Mouse (Mus musculus) mouse embryonic stem cell (cell line): Measurements from ENCODE around the gene 2610528J11Rik.
"Not testable (repeated sequence)": the region's sequence is repeated elsewhere in the genome, so short reads cannot be mapped to it uniquely, and the experiment has no call there.

Source experiments
- in situ Hi-C, 2 experiments: fragments of 300-500 bp; cut with MboI; formaldehyde crosslinking; loops; 1 replicate in 1 of 2; 3 replicates in 1 of 2; pipeline ENCODE4 v1.14.3; 2019 to 2020; ENCODE audit warnings: low sequenced_read_pairs in 2 of 2, low pct_unique_long_range_greater_than_20kb in 1 of 2, mixed read lengths in 1 of 2; ENCODE audit not compliant: unreplicated experiment in 1 of 2

Gene 2610528J11Rik

DNA sequence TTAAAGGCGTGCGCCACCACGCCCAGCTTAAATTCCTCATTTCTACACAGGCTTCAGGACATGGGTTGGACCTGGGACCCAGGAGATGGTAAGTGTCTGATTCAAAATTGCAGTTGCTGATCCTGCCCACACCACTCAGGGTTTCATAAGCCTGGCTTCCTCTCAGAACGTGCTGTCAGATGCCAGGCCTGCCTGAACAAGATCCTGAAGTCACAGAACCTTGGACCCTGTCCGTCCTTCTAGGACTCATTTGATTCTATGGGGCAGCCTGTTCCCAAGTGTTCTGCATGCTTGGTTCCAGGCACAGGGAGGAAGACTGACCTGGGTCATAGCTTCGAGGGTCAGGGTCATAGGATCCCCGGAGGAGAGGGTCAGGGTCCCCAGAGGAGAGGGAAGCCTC, 6.8 kb downstream of the 2610528J11Rik start:
- in situ Hi-C loops, result no loop called here

DNA sequence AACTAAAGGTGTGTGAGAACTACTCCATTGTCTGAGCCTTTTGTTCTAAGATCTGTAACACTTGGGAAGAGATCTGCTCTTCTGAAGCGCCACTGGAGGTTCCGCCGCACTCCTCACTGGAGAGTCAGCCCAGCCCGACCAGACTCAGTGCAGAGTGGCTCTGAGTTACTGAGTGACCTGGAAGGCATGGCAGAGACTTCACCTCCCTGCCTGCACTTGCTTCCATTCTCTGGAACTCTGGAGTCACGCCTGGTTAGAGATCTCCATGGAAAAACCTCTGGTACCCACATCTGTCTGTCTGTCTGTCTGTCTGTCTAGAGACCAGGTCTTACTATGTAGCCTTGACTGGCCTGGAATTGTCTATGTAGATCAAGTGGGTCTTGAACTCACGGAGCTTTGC, 8.8 kb downstream of the 2610528J11Rik start:
- in situ Hi-C loops, result no loop called here

DNA sequence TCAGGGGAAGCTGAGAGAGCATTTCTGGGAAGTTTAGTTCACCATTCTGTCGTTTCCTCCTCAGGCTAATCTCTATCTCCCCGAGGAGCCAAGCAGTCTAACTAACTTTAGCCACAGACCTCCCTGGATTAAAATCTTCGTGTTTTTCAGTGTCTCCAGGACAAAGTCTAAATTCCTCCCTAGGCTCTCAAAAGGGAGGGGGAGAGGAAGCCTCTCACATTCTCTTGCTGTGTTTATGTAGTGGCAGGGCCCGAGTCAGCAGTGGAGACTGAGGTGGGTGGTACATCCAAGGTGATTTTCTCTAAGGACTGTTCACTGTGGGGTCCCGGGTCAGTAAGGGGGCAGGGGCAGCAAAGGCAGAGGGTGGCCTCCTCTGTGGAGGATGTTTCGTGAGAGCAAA, 11.0 kb downstream of the 2610528J11Rik start:
- in situ Hi-C loops, result no loop called here

DNA sequence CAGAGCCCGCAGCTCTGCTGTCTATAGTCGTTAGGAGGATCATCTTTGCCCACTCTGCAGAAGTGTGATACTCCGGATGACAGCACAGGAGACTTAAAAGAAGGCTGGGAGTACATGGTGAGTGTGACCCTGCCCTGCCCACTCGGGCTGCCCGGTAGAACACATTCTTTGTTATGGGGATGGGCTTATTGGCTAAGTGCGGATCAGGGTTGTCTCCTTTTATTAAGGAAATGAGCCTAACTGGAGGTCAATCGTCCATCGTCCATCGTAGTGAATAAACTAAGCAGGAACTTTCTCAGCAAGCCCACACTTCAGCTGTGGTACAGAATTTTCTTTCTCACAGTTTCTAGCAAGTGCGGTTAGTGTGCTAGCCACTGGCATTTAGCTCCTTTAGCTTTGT, 13.1 kb downstream of the 2610528J11Rik start:
- in situ Hi-C loops, result no loop called here

DNA sequence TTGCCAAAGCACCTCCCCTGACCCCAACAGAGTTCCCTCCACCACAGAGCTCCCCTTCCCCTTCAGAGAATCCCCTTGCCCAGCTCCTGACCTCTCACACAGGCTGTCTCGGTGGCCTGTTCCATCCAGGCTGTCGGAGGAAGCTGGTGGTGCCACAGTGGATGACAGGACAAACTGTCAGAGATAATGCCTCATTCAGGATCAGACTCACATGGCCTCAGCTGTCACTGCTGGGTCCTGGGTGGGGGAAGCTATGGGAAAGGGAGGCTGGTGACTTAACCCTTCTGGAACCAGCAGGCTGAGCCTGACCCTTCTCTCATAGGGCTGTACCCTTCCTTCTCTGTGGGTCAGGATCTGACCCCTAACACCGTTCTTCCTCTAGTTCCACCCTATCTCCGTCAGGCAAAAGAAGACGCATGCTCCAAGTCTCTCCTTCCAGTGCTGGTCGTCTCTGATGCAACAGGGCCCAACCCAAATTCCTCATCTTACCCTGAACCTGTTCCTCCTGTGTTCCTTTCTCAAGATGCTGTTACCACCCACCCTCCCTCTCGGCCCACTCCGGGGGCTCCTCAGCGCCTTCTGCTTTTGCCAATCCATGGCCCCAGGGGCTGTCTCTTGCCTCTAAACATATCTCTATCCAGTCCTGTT, 15.8 kb downstream of the 2610528J11Rik start:
- in situ Hi-C loops, result no loop called here

DNA sequence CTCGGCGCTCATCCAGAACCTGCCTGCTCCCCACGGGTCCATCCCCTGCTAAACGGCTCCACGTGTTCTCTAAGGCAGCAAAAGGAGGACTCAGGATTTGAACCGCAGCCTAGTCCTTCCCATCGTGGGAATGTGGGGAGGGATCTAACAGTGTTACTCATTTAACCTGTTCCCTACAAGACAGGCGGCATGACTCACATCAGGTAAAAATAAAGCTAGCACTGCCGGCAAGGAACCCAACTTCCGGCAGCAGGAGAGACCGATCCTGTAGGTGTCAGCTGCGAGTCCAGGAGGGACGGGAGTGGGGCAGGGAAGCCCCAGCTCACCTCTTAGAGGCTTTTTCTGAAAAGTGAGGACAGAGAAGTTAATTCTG, 16.3 kb downstream of the 2610528J11Rik start:
- in situ Hi-C loops, result no loop called here

DNA sequence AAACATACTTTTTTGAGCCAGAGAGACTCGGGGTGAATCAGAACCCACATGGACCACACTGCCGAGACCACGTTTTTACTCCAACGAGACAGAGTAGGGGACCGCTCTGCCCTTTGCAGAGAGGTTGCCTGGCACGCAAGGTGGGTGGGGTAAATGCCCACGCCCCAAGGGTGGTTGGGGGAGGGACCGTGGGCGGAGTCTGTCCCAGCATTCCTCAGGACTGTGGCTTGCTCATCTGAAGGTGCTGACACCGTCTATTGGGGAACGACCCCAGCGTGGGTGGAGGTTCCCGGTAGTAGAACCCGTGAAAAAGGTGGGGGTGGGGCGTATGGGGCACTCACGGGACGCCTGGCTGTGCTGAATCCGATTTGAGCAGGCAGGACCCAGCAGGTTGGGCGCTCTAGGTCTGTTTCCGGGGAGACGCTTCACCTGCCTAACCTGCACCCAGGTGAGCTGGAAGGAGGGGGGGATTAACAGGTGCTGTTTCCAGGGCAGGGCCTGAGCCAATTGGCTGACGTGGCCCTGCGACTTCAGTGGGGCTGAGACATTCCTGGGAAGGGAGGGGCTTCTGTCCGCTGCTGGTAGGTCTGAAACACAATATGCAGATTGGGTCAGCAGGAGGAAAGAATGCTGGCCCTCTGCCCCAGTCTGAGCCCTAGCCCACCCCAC, 16.9 kb downstream of the 2610528J11Rik start, which contains the start of gene Tmem125:
Tmem125 (minus strand) TSS at position 453 of the 669 bp plus-strand sequence.
- in situ Hi-C loops, result no loop called here

DNA sequence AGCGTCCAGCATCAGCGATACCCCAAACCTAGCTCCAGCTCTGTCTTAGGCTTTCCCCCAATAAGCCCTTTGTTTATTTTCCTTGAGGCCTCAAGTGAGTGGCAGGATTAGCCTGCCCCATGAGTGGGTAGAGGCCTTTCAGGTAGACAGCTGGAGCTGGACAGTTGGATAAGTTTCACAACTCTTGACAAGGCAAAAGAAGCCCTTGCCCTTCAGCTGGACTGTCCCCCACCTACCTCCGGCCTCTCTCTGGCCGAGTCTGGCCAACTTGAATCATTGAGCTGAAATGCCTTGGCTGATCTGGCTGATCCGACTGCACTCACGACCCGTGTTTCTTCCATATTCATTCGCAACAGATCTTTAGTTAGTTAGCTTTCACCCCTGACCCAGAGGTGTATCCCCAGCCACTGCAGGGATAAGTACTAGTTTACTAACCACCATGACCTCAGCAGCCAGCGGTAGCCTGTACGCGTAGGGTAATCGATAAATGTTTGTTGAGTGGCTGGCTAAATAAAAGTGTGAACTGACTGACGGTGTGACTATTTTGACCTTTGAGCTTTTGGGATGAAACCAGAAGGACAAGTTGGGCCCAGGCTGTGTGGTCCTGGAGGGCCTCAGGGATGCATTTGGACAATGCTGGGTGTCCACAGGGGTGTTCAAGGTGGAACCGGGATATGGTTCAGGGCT, 17.8 kb downstream of the 2610528J11Rik start:
- in situ Hi-C loops, result no loop called here

DNA sequence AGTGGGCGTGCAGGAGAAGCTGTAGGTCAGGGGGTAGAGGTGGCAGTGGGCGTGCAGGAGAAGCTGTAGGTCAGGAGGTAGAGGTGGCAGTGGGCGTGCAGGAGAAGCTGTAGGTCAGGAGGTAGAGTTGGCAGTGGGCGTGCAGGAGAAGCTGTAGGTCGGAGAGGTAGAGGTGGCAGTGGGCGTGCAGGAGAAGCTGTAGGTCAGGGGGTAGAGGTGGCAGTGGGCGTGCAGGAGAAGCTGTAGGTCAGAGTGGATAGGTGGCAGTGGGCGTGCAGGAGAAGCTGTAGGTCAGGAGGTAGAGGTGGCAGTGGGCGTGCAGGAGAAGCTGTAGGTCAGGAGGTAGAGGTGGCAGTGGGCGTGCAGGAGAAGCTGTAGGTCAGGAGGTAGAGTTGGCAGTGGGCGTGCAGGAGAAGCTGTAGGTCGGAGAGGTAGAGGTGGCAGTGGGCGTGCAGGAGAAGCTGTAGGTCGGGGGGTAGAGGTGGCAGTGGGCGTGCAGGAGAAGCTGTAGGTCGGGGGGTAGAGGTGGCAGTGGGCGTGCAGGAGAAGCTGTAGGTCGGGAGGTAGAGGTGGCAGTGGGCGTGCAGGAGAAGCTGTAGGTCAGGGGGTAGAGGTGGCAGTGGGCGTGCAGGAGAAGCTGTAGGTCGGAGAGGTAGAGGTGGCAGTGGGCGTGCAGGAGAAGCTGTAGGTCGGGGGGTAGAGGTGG, 20.8 kb downstream of the 2610528J11Rik start:
- in situ Hi-C loops, result not testable (repeated sequence)

DNA sequence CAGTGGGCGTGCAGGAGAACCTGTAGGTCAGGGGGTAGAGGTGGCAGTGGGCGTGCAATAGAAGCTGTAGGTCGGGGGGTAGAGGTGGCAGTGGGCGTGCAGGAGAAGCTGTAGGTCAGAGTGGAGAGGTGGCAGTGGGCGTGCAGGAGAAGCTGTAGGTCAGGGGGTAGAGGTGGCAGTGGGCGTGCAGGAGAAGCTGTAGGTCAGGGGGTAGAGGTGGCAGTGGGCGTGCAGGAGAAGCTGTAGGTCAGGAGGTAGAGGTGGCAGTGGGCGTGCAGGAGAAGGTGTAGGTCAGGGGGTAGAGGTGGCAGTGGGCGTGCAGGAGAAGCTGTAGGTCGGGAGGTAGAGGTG, 21.3 kb downstream of the 2610528J11Rik start:
- in situ Hi-C loops, result not testable (repeated sequence)

DNA sequence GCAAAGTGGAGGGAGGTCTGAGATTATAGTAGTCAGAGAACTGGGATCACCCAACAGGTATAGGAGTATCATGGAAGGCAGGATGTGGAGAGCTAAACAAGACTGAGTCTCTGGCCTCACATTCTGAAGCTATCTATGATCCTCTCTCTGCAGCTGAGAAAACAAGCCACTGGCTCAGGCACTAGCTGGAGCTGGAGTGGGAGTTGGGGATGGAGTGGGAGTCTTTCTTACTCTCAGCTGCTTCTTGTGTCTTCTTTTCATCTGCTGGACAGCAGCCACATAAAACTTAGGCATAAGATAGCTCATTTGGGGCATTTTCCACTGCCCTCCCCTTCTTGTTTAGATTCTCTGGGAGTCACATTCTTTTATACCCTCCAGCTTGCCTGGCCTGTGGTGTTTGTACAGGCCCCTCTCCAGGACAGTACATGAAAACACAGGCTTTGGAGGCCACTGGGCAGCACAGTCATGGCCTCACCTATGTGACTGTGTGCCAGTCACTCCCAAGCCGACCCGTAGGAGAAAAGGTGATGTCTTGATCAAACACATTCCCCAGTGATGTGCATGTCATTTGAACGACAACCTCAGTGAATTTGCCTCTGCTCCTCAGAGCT, 26.3 kb downstream of the 2610528J11Rik start:
- in situ Hi-C loops, result loop anchor here in 1 of 2 experiments (25.0 kb wide), 1 partner anchor 466 kb away; no protein-coding TSS in a partner anchor

DNA sequence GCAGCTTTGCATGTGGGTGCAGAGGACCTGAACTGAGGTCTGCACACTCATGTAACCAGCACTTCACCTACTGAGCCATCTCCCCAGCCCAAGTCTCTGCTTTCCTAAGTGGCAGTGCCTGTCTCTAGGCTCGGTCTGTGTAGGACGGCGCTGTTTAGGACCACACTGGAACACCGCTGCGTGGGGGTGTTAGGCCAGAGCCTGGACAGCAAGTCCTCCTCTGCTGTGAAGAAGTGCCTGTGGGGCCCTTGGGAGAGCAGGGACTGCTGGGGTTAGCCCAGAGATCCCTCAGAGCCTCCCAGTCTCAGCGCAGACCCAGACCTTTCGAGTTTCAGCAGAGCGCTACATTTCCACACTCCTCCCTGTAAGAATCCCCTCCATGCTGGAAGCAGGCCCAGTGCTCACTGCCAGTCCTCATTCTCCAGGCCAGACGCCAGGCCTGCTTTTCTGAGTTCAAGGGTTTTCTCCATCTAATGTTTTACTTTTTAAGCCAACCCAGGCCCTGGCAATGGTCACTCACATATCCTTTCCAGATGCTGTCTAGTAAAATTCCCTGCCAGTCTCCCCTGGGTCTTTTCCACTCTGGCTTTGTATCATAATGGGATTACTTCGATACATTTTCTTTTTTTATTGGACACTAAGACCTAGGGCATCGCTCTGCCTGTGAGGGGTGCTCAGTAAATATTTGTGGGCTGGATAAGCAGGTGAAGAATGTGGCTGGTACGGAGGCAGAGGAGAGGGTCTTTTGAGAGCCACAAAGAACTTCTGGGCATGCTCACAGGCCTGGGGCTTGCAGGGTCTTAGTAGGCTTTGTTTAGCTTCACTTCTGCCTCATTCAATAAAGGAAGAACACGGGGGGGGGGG, 37.5 kb downstream of the 2610528J11Rik start:
- in situ Hi-C loops, result loop anchor here in 1 of 2 experiments (25.0 kb wide), 1 partner anchor 477 kb away; no protein-coding TSS in a partner anchor

DNA sequence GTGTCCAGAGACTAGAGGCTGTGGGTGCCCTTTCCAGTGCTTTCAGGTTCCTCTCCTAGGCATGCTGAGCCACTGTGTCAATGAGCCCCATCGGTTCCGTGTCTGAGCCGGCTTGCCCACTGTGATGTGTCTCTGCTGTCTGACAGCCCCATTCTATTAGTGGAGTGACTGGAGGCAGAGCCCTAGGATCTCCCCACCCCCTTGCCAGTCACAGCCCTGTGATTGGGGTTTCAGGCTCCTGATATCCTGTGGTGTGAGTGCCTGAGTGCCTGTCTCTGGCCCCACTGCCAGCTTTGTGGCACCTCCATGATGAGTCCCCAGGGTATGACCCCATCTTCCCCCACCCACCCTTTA, 38.1 kb downstream of the 2610528J11Rik start:
- in situ Hi-C loops, result loop anchor here in 1 of 2 experiments (25.0 kb wide), 1 partner anchor 478 kb away; no protein-coding TSS in a partner anchor

DNA sequence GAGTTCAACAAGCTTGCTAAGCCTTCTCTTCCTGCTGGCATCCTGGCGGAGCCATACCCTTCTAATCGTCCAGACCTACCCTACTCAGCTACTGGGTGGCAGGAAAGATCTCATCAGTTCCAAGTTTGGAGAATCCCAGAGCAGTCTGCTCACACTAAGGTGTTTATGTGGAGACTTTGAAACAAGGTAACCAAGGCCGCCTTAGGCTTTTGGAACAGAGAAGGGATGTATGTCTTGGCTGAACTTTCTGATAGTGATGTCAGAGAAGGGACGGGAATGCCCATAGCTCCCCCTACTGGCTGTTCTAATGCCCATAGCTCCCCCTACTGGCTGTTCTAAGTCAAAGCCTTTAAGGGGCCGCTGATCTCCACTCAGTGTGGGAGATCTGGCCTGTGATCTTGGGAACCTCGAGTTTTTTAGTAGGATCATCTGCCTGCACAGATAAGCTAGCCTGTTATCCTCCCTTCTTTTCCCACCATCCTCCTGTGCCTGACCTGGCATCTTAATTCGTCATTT, 39.4 kb downstream of the 2610528J11Rik start:
- in situ Hi-C loops, result loop anchor here in 1 of 2 experiments (25.0 kb wide), 1 partner anchor 479 kb away; no protein-coding TSS in a partner anchor

DNA sequence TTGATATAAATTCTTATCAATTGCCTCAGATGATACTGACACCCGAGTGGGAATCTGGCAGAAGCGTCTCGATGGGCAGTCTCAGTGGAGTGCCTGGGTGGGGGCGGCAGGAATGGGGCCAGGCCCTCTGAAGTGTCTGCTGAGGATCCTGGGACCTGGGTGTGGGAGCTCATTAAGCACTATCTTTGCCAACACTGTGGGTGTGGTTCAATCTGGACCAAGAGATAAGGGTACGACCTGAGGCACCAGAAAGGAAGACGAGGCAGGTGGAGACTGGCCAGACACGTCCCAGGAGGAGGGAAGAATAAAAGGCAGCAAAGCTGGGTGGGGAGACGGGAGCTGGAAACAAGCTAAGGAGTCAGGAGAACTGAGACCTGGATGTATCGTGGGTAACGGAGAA, 41.9 kb downstream of the 2610528J11Rik start:
- in situ Hi-C loops, result loop anchor here in 1 of 2 experiments (25.0 kb wide), 1 partner anchor 481 kb away; no protein-coding TSS in a partner anchor

DNA sequence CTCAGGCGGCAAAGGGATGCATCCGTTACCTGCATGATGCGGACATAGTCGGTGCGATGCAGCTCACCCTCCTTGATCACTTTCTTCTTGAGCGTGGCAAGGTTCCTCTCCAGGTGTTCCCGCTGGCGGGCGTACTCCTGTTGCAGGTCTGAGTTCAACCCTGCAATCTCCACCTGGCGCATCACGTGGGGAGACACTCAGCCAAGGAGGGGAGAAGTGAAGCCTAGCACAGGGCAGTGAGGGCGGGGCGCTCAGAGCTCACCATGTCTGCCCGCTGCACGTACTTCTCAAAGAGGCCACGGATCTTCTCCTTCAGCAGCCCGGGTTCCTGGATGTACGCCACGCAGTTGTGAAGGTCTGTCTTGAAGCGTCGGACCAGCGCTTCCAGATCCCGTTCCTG, 42.5 kb downstream of the 2610528J11Rik start:
- in situ Hi-C loops, result loop anchor here in 1 of 2 experiments (25.0 kb wide), 1 partner anchor 482 kb away; no protein-coding TSS in a partner anchor

DNA sequence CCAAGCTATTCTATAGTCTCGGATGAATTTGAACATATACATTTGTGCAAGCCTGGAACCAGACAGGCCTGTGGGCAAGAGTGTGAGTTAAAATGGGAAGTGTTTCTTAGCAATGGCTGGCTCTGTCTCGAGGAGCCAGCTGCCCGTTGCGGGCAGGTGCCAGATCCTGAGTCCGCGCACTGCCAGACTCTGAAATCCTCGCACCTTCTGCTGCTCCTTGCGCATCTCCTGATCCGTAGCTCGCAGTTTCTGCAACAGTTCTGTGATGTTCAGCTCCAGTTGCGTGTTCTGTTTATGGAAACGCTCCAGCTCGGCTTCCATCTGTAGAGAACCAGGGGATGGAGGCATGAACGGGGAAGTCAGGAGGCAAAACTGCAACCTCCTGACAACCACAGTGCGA, 44.6 kb downstream of the 2610528J11Rik start:
- in situ Hi-C loops, result loop anchor here in 1 of 2 experiments (25.0 kb wide), 1 partner anchor 484 kb away; no protein-coding TSS in a partner anchor
